10 mouse cellular contexts compared by ENCODE assay signal in genomic region chr13:59238696-59239095, GRCm38 (mm10).
DNase-seq lines count a peak whose midpoint lies in the region; ATAC-seq and TF ChIP-seq lines count a peak whose summit lies in the region.
"Had no signal": no experiment of that assay in that cellular context is flagged by ENCODE, and none has a peak within 500 bp of the region (broad histone marks: within the 10 kb centered on the region; RNA-seq: fewer than 3 reads in every experiment).

No protein-coding gene starts in this region.

- no peaks in the 10 kb centered on the region for H3K27me3 ChIP-seq in hindbrain, embryonic 12.5 days
- no peaks in the 10 kb centered on the region for H3K27me3 ChIP-seq in hindbrain, embryonic 11.5 days (ENCODE audit: control insufficient read depth, insufficient read depth, low read length)
- H3K27me3 ChIP-seq in embryonic facial prominence, embryonic 15.5 days, result no peaks in the 10 kb centered on the region
- H3K27me3 ChIP-seq: liver, embryonic 15.5 days had no signal

- no peak for TF ChIP-seq POLR2A in brain, embryonic 14.5 days (IDR thresholded peaks at IDR 0.05; ENCODE audit: borderline replicate concordance, extremely low read depth, insufficient read depth, insufficient read length, poor library complexity, severe bottlenecking)

- ATAC-seq in hindbrain, embryonic 12.5 days (ENCODE audit: low FRiP score), result no peak
- ATAC-seq in hindbrain, embryonic 11.5 days (ENCODE audit: low FRiP score), result no peak
- ATAC-seq in embryonic facial prominence, embryonic 15.5 days (ENCODE audit: insufficient number of reproducible peaks, low FRiP score, low TSS enrichment, low read depth), result peak; percentile 82; the same call in 1 of the 2 replicates

- H3K9ac ChIP-seq in hindbrain, embryonic 12.5 days, result no peak overlapping the region
- no peak overlapping the region for H3K9ac ChIP-seq in hindbrain, embryonic 11.5 days (ENCODE audit: low read depth, low read length)
- no peak overlapping the region for H3K9ac ChIP-seq in embryonic facial prominence, embryonic 15.5 days
- H3K9ac ChIP-seq: liver, embryonic 15.5 days had no signal

- H3K27ac ChIP-seq in hindbrain, embryonic 12.5 days, result 0 out of 2 replicates have a peak overlapping the region, but pooled peaks have one; percentile 31
- H3K27ac ChIP-seq in hindbrain, embryonic 11.5 days (ENCODE audit: low read depth, low read length), result no peak overlapping the region
- H3K27ac ChIP-seq in embryonic facial prominence, embryonic 15.5 days (replicated peaks), result peak overlapping the region; percentile 60; the same call in 1 of the 2 replicates
- H3K27ac ChIP-seq: liver, embryonic 15.5 days had no signal

- H3K4me1 ChIP-seq in hindbrain, embryonic 12.5 days, result peaks cover 6% of the 10 kb centered on the region
- no peaks in the 10 kb centered on the region for H3K4me1 ChIP-seq in hindbrain, embryonic 11.5 days (replicated peaks; ENCODE audit: control insufficient read depth, insufficient read depth, low read length)
- peaks cover 7% of the 10 kb centered on the region; the same call in 1 of the 2 replicates for H3K4me1 ChIP-seq in embryonic facial prominence, embryonic 15.5 days
- H3K4me1 ChIP-seq: liver, embryonic 15.5 days had no signal

- no peak overlapping the region for H3K4me3 ChIP-seq in hindbrain, embryonic 12.5 days
- H3K4me3 ChIP-seq in hindbrain, embryonic 11.5 days (ENCODE audit: low read depth, low read length), result no peak overlapping the region
- H3K4me3 ChIP-seq in embryonic facial prominence, embryonic 15.5 days (replicated peaks), result no peak overlapping the region
- H3K4me3 ChIP-seq: liver, embryonic 15.5 days had no signal

- TF ChIP-seq CTCF in brain, embryonic 14.5 days (IDR thresholded peaks at IDR 0.05; ENCODE audit: borderline replicate concordance, extremely low read depth, insufficient read depth, insufficient read length), result no peak

- WGBS in hindbrain, embryonic 12.5 days, result 75% methylated on average over 1 of the region's 1 CpGs
- 93% methylated on average over 1 of the region's 1 CpGs for WGBS in hindbrain, embryonic 11.5 days
- 48% methylated on average over 1 of the region's 1 CpGs for whole genome bisulfite sequencing in embryonic facial prominence, embryonic 15.5 days

- no peak overlapping the region for H3K4me2 ChIP-seq in hindbrain, embryonic 12.5 days (replicated peaks)
- H3K4me2 ChIP-seq in hindbrain, embryonic 11.5 days (replicated peaks; ENCODE audit: low read depth, low read length), result no peak overlapping the region
- H3K4me2 ChIP-seq in embryonic facial prominence, embryonic 15.5 days (replicated peaks), result no peak overlapping the region
- H3K4me2 ChIP-seq: liver, embryonic 15.5 days had no signal

- H3K9me3 ChIP-seq in hindbrain, embryonic 12.5 days (replicated peaks), result no peaks in the 10 kb centered on the region
- H3K9me3 ChIP-seq in hindbrain, embryonic 11.5 days (ENCODE audit: control insufficient read depth, low read length), result no peaks in the 10 kb centered on the region
- H3K9me3 ChIP-seq in embryonic facial prominence, embryonic 15.5 days (replicated peaks), result no peaks in the 10 kb centered on the region
- H3K9me3 ChIP-seq: liver, embryonic 15.5 days had no signal

- intact Hi-C loops in left cerebral cortex, postnatal 14 days (cut with DNase I), result no loop called here

- no peak for DNase-seq in hindbrain, embryonic 11.5 days (ENCODE audit: low spot score)
- peak; percentile 40 for DNase-seq in brain, embryonic 14.5 days (ENCODE audit: low read depth)
- peak; percentile 63 to 87 for DNase-seq in left cerebral cortex, postnatal 14 days (ENCODE audit: low spot score in 2 of 2)
- no peak for DNase-seq in retina, embryonic 14.5 days (ENCODE audit: low spot score)
- no peak for DNase-seq in cerebellum, postnatal 25 days
- DNase-seq in kidney, postnatal 25 days, result no peak
- DNase-seq: cerebellum, postnatal 36 days had no signal

- no peaks in the 10 kb centered on the region for H3K36me3 ChIP-seq in hindbrain, embryonic 12.5 days
- no peaks in the 10 kb centered on the region for H3K36me3 ChIP-seq in hindbrain, embryonic 11.5 days (ENCODE audit: control insufficient read depth, insufficient read depth, low read length)
- no peaks in the 10 kb centered on the region for H3K36me3 ChIP-seq in embryonic facial prominence, embryonic 15.5 days
- H3K36me3 ChIP-seq: liver, embryonic 15.5 days had no signal

Comparison
In these comparisons a context has a peak if more than half of its experiments do, and no peak if none do; other contexts are left out.
1. DNase-seq: peak in brain, embryonic 14.5 days (single experiment) and left cerebral cortex, postnatal 14 days (2 of 2); none in hindbrain, embryonic 11.5 days (single experiment), retina, embryonic 14.5 days (single experiment), cerebellum, postnatal 25 days (0 of 2) and kidney, postnatal 25 days (0 of 2).